Mouse (Mus musculus) retina, embryonic 14.5 days (tissue): ENCODE measurements at regions not wholly inside any gene's neighbourhood (a gene's known extent, or its start where the extent isn't known, plus 50 kb on each side); places are given as distances from the start of the nearest gene placed in this dataset.
"Not testable (repeated sequence)": the region's sequence is repeated elsewhere in the genome, so short reads cannot be mapped to it uniquely, and the experiment has no call there.

Experiments
- DNase-seq: peaks from one replicate; pipeline ENCODE4 v3.0.0-alpha.2; 2015; ENCODE audit warnings: low spot score

DNA sequence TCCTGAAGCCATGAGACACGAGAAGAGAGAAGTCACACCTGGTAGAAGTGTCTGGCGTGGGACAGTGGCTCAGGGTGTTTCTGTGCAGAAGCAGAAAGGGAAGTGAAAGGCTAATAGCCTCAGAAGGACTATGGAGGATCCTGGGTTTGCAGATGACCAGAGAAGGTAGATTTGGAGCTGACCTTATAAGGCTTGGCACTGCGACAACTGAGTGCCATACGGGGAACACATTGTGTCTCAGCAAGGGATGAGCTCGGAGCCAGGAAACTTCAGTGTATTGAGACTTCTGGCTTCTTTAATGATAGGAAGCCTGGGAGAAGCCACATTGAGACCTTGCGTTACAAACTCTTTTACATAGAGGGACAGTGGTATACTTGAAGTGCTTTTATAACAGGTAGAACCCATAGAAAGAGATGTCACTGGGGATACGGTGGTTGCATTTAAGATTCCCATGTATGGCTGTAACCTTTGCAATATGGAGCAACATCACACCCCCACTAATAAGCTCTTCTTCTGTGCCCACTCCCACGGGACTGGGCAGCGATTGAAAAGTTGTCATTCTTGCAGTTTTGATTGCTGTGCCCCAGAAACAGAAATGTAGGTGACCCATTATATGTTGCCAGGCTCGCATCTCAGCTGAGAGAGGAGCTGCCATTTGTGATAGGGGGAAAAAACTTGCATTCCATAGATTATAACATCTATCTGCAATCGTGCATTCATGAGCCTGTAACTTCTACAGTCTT is 61.8 kb upstream of the Dync1i1 start:
- no peak for DNase-seq

DNA sequence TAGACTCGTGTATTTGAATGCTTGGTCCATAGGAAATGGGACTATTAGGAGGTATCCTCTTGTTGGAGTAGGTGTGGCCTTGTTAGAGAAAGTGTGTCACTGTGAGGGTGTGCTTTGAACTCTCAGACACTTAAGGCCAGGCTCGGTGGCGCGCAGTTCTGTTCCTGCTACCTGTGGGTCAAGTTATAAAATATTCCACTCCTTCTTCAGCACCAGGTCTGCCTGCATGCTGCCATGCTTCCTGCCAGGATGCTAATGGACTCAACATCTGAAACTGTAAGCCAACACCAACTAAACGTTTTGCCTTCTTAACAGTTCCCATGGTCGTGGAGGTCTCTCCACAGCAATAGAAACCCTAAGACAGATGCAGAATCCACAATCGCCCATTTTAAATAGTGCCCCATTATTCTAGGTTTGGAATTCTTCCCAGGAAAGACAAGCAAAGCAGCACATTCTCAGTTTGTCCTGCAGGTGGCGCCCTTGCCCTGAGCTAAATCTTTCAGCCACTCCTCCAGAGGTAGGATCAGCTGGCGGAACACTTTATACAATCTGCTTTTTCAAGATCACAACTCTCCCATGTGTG is 80.2 kb upstream of the Dync1i1 start:
- peak; percentile 88 for DNase-seq

DNA sequence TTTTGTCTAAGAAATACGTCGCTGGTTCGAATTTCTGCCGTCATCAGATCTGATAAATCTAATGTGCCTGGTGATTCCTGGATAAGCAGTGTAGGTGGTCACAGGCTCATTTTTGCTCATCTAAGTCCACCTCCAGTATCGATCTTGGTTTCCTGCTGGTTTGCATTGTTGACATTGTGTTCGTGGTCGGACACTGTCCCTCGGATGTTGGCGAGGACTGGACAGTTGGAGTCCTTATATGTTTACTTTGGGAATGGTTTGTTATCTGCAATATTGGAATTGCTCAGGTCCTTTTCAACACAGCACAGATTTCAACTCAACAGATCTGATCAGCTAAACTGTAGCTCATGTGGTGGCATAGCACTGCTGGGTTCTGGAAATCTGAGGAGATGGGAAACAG is 91.2 kb upstream of the Dync1i1 start:
- DNase-seq, result no peak

- peak; percentile 87 for DNase-seq
Observed at GRCm38 (mm10) chr6:5633036-5633708, 92.3 kb upstream of the Dync1i1 start.

DNA sequence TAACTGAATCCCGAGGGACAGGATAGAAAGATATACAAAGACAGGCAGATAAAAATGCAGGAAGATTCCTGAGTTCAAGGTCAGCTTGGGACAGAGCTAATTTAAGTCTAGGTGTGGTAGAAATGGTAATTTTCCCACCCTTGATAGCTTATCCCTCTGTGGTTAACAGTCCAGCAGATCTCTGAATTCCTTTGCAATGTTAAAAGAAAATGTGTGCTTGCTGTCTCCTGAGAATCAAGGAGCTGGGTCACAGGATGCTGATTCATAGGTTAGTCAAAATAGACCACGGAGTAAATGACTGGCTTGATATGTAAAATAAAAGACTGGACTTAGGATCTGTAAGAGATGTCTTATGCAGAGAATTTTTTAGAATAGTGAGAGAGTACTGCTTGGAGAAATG is 101.4 kb upstream of the Dync1i1 start:
- DNase-seq, result no peak

- no peak for DNase-seq
Observed at GRCm38 (mm10) chr6:5621582-5621981, 103.9 kb upstream of the Dync1i1 start.

DNA sequence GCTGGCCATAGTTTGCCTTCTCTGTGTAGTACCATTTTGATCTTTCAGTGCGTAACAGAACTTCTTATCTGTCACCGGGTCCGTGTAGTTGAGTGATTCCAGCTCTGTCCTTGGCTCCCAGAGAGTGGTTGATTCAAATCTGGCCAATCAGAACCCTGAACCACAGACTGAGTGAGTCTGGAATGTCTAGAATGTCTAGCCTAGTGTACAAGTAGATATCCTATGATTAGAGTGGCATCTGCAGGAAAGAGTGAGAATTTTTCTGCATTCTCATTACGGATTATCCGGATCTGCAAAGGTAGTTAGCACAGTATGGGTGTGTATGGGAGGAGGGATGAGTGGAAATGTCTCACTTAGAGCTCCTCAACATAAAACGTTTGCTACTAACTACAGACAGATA is 97.9 kb upstream of the Pdk4 start:
- DNase-seq, result no peak

DNA sequence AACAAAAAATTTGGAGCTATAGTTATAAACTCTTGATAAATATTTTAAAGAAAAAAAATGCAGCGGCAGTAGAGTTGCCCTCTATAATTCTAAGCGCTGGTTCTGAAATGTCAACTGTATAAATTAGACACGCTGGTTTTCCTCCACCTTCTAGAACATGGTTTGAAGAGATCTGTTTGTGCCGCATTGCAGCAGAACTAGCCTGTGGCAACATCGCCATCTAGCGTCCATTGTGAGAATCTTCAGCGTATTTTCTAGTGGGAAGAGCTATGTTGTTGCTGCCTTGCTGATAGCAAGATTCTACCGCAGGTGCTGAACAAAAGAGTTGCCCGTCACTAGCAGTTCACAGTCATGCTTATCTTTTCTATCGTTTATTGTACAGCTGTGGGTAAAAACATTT is 93.5 kb upstream of the Pdk4 start:
- peak; percentile 92 for DNase-seq

- DNase-seq, result no peak
Observed at GRCm38 (mm10) chr6:5582923-5583525, 86.9 kb upstream of the Pdk4 start.

- DNase-seq, result not testable (repeated sequence)
Observed at GRCm38 (mm10) chr6:5576891-5577290, 80.8 kb upstream of the Pdk4 start.

- DNase-seq, result no peak
Observed at GRCm38 (mm10) chr6:5566582-5566981, 70.5 kb upstream of the Pdk4 start.

DNA sequence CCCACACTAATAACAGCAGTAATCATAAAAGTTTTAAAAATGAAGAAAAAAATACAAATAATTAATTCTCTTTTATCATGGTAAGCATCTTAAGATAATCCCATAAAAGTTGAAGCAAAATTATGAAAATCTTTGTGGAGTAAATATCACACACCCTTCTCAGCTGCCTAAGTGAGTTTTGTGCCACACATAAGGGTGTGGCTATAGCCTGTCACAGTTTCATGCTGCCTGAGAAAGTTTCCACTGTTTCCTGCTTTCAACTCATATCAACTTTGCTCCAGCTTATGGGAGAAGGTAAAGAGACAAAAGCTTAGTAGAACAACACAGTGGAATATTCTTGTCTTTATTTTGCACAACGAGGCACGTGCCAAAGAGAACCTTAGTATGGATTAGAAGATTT is 68.9 kb upstream of the Pdk4 start:
- DNase-seq, result no peak

GRCm38 (mm10) chr6:5553703-5554394 is 57.7 kb upstream of the Pdk4 start:
- no peak for DNase-seq

DNA sequence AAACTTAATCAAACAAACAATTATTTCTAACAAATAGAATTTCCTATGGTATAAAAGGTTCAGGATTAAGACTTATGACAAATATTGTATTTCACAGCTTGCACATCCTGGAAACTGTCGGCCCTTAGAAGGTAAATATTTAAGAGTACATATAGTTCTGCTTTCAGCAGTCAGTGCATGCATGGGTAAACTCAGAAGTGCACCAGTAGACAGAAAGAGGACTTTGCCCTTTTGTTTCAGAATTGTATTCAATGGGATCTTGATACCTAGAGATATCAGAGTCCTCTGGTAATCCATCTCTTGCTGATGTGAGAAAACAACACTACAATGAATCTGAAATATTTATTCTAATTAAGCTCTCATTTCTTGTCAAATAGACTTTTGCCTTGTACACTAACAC is 54.0 kb upstream of the Pdk4 start:
- no peak for DNase-seq
